Mouse (Mus musculus) megakaryocyte, adult 5-6 weeks (primary cell): ENCODE data around the gene Tgfb2. TPM values are rescaled to one million over a fixed set of nuclear protein-coding genes. Genes with fewer than 3 reads are reported as not detected.

ENCODE experiments used
- ATAC-seq: 2 replicates; pipeline ENCODE4 v1.8.0; 2016; ENCODE audit warnings: mild to moderate bottlenecking, inconsistent platforms; ENCODE audit not compliant: poor library complexity, severe bottlenecking
- total RNA-seq, 2 experiments: library from RNA; stranded (forward) in 1 of 2; stranded (reverse) in 1 of 2; fragments of 153-499, 151-499 nt in 1 of 2; fragments of 221-1000, 200-1000 nt in 1 of 2; gene quantifications; 2 replicates each; pipeline versions ENCODE4 v1.2.3 to v1.2.4; 2015 to 2017

The Tgfb2 gene
- total RNA-seq (2015): not detected in 2 replicates
- total RNA-seq (2017): 0.37 TPM in 1 of 2 replicates, not detected in the other

- ATAC-seq: no peak
Observed at GRCm38 (mm10) chr1:186705915-186706248, at the start of gene Tgfb2. Gene Tgfb2 (minus strand): TSS chr1:186705989.

DNA sequence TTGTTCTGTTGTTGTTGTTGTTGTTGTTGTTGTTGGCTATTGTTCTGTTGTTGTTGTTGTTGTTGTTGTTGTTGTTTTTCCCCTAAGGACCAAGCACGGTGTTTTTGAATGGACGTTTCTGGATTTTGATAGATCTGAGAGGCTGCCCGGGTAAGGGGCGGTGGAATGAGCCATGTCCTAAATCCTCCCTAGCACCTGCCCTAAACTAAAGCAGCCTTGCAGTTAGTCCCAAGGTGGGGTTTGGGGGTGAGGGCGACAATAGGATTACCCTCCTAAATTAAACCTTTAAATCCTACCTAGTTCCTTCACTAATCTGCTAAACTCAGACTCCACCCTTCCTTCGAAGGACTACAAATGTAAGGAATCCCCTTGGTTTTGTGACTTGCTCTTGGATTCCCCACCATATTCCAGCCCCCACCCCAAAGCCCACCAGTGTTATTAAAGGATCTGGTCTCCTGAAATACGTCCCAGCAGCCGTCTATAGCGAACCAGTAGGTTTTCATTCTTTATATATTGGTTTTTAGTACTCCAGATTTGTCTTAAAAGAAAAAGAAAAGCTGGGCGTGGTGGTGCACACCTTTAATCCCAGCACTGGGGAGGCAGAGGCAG lies 44.0 kb upstream of the Tgfb2 start:
- ATAC-seq: peak; percentile 16

DNA sequence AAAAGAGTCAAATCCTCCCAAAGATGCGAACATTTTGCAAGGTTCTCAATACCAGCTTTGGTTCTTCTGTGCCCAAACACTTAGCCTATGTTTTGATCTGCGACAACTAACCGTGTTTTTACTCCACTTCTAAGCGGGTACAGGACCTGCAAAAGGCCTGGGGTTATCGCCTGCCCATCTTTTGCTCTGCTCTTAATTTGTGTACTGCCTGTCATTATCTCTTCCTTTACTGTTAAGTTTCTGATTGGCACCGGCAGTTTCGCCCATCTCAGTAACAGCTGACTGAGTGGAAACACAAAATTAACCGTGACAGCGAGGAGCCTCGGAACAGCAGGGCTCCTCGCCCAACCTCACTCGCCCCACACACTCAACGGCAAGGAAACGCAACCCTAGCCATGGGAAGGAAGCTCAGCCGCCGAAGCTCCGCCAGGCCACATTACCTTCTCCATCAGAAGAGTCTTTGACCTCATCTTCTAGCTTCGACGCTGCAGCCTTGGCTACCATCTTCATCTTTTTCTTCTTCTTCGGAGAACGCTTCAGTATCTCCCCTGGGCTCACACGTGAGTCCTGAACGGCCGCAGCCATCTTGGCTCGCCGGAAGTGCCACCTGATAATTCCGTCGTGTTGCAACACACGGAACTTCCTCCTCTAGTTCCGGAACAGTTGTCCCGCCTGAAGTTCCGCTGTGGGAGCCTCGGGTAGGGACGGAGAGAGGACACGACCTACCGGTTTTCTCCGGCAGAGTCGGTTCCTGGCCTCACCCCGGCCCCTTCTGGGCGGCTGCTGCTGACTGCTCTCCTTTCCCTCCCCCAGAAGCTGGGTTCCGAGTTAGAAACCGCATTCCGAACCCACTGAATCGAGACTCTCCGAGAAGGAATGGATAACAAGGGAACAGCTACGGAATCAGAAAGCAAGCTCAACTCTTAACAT lies 43.2 kb upstream of the Tgfb2 start, which contains the start of gene Rrp15:
Gene Rrp15 (minus strand): TSS at position 635 of the 930 bp plus-strand sequence.
- peak; percentile 98 for ATAC-seq

GRCm38 (mm10) chr1:186739828-186740227 lies 34.0 kb upstream of the Tgfb2 start:
- no peak for ATAC-seq

- ATAC-seq: 0 out of 2 replicates have a peak, but pooled peaks have one; percentile 33
Observed at GRCm38 (mm10) chr1:186735537-186735936, 29.7 kb upstream of the Tgfb2 start.

DNA sequence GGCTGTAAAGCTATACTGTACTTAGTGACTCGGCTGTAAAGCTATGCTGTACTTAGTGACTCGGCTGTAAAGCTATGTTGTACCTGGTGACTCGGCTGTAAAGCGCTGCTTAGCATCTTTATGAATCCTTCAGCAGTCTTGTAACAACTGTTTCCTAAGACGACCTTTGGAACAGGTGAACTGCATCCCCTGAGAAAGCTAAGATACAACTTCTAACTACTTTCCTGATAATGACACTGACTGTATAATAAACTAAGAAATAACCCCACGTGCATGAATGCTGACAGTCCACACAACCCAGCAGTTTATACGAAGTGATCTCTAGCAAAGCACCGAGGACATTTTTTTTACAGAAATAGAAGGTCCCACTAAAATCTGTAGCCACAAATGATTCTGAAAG lies 27.3 kb upstream of the Tgfb2 start:
- ATAC-seq: no peak

DNA sequence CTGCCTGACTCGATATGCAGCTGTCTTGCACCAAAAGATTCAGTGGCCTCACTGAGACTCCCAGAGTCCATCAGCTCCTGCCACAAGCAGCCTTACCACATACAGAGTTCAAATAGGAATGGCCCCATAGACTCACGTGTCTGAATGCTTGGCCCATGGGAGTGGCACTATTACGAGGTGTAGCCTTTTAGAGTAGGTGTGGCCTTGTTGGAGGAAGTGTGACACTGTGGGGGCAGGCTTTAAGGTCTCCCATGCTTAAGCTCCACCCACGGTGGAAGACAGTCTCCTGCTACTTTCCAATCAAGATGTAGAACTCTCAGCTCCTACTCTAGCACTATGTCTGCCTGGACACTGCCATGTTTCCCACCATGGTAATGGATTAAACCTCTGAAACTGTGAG lies 23.0 kb upstream of the Tgfb2 start:
- ATAC-seq: peak; percentile 35; the same call in 1 of the 2 replicates

- ATAC-seq: no peak
Observed at GRCm38 (mm10) chr1:186726117-186726516, 20.3 kb upstream of the Tgfb2 start.

DNA sequence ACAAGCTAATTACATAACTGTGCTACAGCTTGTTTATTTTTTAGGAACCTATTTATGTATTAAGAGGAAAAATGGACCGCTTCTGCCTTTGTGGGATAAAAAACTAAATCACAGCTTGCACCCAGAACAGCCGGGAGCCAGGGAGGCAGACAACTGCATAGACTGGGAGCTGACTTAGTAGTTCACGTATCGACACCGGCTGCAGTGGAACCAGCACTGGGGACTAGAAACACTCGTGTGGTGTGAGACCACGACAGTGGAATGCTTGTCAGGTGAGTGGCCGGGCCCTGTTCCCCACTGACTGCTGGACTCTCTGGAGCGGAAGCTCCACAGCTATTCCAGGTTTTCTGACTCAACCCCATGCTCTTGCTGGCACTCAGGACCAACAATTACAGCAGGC lies 16.5 kb upstream of the Tgfb2 start:
- ATAC-seq: peak; percentile 6; the same call in 1 of the 2 replicates

DNA sequence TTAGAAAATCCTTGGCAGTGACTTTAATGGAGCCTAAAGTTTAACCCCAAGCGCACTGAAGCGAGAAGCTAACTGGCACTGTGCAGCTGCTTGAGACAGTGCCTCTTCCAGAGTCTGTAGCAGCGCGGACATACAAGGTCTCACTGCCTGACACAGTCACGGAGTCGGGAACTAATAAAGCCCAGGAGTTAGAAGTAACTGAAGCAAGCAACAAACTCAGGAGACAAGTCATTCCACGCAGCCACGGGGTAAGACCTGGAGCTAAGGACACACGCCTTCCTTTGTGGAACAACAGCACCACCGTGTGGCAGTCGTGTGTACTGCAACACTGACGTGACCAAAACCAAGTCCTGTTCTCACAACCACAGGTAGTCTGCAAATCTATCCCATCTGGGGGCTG lies 16.1 kb upstream of the Tgfb2 start:
- ATAC-seq: peak; percentile 95

- ATAC-seq: no peak
Observed at GRCm38 (mm10) chr1:186721166-186721565, 15.4 kb upstream of the Tgfb2 start.

DNA sequence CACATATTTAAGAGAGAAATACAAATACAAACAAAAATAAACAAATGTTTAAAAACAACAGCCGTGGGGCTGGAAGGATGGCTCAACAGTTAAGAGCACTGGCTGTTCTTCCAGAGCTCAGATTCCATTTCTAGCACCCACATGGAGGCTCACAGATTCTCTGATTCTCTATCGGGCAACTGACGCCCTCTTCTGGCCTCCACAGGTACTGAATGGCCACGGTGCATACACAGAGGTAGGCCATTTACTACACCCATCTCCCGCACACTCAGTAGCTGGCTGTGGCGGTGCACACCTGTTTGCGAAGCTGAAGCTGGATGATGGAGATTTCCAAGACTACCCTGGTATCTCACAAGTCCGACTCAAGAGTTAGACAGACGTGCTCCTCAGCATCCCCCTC lies 13.9 kb upstream of the Tgfb2 start:
- ATAC-seq: 0 out of 2 replicates have a peak, but pooled peaks have one; percentile 25

GRCm38 (mm10) chr1:186718881-186719280 lies 13.1 kb upstream of the Tgfb2 start:
- ATAC-seq: no peak

DNA sequence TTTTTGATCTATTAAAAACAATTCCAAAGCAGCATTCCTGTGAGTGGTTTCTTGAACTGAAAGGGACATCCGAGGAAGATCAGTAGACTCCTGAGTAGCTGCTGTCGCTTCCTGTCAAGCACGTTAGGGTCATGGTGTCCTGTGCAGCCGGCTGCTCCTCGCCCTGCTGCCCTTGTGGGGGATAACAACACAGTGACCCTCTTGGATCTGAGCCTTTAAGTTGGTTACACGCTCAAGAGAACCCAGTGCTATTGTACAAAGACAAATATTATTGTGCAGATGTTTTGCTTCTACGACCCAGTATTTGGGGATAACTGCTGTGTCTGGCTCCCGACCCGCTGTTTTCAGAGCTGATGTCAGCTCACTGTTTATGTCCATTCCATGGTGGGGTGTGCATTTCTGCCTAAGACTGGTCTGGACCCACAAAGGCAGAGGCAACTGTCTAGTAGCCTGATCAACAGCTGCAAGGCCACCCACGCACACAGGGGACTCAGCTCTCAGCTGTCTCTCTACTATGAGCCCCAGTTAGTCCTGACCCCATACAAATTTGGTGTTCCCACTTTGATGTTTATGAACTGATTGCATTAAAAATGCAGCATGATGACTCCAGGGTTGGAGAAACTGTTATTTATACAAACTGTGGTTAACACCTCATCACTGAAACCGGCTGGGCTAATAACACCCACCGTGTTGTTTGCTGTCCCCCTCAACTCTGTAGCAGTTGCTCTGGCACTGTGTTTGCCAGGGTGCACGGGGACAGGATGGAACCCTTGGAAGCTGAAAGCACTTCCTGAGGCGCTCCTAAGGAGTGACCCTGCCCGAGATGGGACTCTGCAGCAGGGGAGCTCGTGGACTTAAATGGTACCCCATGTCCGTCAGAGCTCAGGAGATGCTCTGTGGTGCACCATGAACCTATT lies 9.4 kb upstream of the Tgfb2 start:
- no peak for ATAC-seq

DNA sequence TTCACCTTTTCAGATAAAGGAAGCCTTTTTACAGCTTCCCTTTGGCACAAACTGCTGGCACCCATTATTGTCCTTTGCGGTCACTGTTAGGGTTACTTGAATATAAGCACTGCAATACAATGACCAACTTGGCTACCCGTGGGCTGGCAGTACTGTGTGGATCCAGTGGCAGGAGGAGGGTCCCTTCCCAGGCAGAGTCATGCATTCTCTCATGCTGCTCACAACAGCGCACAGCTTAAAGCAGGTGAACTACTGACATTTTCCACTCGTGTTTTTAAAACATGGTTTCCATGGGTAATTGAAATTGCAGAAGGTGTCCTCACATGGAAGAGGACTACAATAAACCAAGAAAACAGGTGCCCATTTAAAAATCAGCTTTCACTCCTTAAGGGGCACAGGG lies 8.4 kb upstream of the Tgfb2 start:
- no peak for ATAC-seq

- peak; percentile 67 for ATAC-seq
Observed at GRCm38 (mm10) chr1:186712802-186713471, 7.1 kb upstream of the Tgfb2 start.

GRCm38 (mm10) chr1:186705203-186705914 lies 430 bp downstream of the Tgfb2 start:
- ATAC-seq: peak; percentile 43

- no peak for ATAC-seq
Observed at GRCm38 (mm10) chr1:186703980-186704701, 1.6 kb downstream of the Tgfb2 start.
